Mouse (Mus musculus) small intestine, adult 2 months (tissue): ENCODE data around the gene Ppp1r14d. TPM values are rescaled to one million over a fixed set of nuclear protein-coding genes. Genes with fewer than 3 reads are reported as not detected.

Experiments
- H3K27ac ChIP-seq: fragments of 200-500 bp; 2 replicates; pipeline ENCODE4 v1.5.1; 2012; ENCODE audit warnings: low read depth, low read length, control low read depth, inconsistent platforms; ENCODE audit not compliant: insufficient read depth
- H3K27me3 ChIP-seq: fragments of 200-500 bp; 2 replicates; pipeline ENCODE4 v1.6.1; 2012; ENCODE audit warnings: mild to moderate bottlenecking, moderate library complexity, low read length, inconsistent platforms; ENCODE audit not compliant: control insufficient read depth, insufficient read depth
- H3K36me3 ChIP-seq: fragments of 200-500 bp; 2 replicates; pipeline ENCODE4 v1.6.1; 2012; ENCODE audit warnings: mild to moderate bottlenecking, low read length, control low read depth, inconsistent platforms; ENCODE audit not compliant: control insufficient read depth, insufficient read depth
- H3K4me1 ChIP-seq: fragments of 200-500 bp; 2 replicates; pipeline ENCODE4 v1.6.1; 2012; ENCODE audit warnings: low read length, inconsistent platforms, mixed read lengths; ENCODE audit not compliant: control insufficient read depth, insufficient read depth, insufficient read length
- H3K4me3 ChIP-seq: fragments of 200-500 bp; 2 replicates; pipeline ENCODE4 v1.5.1; 2012; ENCODE audit warnings: low read depth, mild to moderate bottlenecking, control low read depth, inconsistent platforms, low read length, moderate library complexity
- CTCF ChIP-seq: fragments of 200-500 bp; IDR thresholded peaks from 2 replicates; pipeline ENCODE4 v1.5.1; 2012; ENCODE audit warnings: low read depth, mild to moderate bottlenecking, control low read depth, inconsistent platforms, low read length, moderate library complexity, mixed read lengths; ENCODE audit not compliant: insufficient replicate concordance, insufficient read length; ENCODE audit errors: extremely low read depth
- POLR2A ChIP-seq: fragments of 200-500 bp; IDR thresholded peaks from 2 replicates; pipeline ENCODE4 v1.6.1; 2012; ENCODE audit warnings: low read depth, mild to moderate bottlenecking, control low read depth, inconsistent platforms, low read length, moderate library complexity
- whole genome bisulfite sequencing: fragments of 180-500 bp; shearing (Covaris S2); methylation state at CpG from one replicate; pipeline ENCODE4 v1.1.7; 2018; 5-methylcytosine and 5-hydroxymethylcytosine counted together
- polyA plus RNA-seq: library from polyadenylated mRNA; depleted of rRNA; stranded (reverse); fragments of >200 nt; gene quantifications from 2 replicates; pipeline ENCODE4 v1.2.3, GENCODE M21; 2012

Gene Ppp1r14d
- polyA plus RNA-seq, 1 experiment = 296 TPM

DNA sequence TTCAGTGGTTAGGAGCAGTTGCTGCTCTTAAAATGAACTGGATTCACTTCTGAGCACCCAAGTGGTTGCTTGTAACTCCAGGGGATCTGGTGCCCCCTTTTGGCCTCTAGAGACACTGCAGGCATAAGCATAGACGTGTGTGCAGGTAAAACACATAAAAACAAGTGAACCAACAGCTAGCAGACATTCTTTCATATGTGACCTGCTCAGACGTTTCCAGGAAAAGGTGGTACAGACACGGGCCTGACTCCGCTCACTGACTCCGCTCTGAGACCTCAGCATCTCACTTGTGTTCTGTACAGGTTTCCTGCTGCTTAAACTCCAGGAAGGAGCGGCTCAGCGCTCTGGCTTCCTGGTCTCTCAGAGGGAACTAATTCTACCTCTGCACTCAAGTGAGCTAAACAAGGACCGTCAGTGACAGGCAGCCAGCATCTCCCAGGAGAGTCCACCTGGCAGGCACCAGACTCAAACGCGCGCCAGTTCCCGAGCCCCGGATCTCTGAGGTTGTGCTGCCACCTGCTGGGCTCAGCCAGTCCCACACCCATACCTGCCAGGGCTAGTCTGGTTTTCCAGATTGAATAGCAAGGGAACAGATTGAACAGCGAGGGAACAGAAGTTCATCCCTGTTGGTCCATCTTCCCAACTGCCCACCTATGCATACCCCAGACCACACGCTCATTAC, 40.5 kb downstream of the Ppp1r14d start:
- Histone ChIP-seq H3K27ac (no peak overlapping the region), H3K4me1 (0 out of 2 replicates have a peak, but pooled peaks cover 5% of the 10 kb centered on the region), H3K4me3 (peak overlapping the region; percentile 51), H3K36me3 (peaks cover 3% of the 10 kb centered on the region; the same call in 1 of the 2 replicates), H3K27me3 (no peaks in the 10 kb centered on the region)
- TF ChIP-seq CTCF = peak; percentile 88
- no peak for TF ChIP-seq POLR2A
- 3% methylated on average over 15 of the region's 15 CpGs for WGBS

DNA sequence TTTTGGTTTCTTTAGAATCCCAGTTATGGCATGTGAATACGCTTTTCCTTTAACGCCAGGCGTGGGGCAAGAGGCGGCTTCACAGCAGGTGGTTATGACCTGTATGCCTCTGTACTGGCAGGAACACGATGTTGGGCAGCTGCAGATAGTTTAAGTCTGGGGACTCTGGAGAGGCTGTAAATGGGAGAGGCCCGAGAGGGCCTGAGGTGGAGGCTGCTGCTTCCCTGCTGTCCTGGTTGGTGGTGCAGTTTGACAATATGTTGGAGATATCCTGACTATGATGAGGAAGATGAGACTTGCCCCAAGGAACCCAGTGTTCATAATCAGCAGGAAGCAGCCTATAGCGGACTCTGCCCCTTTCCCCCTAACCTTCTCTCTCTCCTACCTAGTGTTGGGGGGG, 46.8 kb downstream of the Ppp1r14d start:
- WGBS = 86% methylated on average over 7 of the region's 7 CpGs
- TF ChIP-seq POLR2A = no peak
- TF ChIP-seq CTCF = no peak
- no peaks in the 10 kb centered on the region for H3K4me1 ChIP-seq
- peaks cover 21% of the 10 kb centered on the region for H3K36me3 ChIP-seq
- H3K27me3 ChIP-seq = no peaks in the 10 kb centered on the region
- H3K4me3 ChIP-seq = no peak overlapping the region
- H3K27ac ChIP-seq = no peak overlapping the region

DNA sequence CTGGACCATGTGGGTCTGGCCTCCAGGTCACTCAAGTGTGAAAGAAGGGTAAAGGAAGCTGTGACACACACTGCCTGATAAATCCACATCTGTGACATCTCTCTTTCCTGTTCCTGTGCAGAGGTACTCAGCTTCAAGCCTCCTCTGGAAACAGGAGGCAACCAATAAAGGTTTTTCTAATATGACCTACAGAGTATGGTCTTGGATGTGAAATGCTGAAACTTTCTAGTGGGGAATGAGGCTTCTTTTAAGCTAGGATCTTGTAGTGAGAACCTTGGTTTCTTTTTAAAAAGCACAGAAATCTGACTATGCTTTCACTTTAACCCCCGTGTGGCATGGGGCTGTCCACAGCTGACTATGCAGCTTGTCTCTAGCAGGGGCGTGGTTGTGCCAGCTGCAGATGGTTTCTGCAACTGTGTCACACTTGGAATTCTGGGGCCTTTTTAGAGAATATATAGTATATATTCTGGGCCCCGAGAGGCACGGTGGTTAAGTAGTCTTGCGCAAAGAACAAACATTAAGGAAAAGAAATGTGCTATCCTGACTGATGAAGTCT, 52.2 kb downstream of the Ppp1r14d start:
- TF ChIP-seq CTCF (no peak), POLR2A (no peak)
- H3K4me3 ChIP-seq = no peak overlapping the region
- H3K4me1 ChIP-seq = peaks cover 35% of the 10 kb centered on the region
- H3K36me3 ChIP-seq = peaks cover 13% of the 10 kb centered on the region
- H3K27me3 ChIP-seq = no peaks in the 10 kb centered on the region
- no peak overlapping the region for H3K27ac ChIP-seq
- WGBS = 67% methylated on average over 5 of the region's 5 CpGs

DNA sequence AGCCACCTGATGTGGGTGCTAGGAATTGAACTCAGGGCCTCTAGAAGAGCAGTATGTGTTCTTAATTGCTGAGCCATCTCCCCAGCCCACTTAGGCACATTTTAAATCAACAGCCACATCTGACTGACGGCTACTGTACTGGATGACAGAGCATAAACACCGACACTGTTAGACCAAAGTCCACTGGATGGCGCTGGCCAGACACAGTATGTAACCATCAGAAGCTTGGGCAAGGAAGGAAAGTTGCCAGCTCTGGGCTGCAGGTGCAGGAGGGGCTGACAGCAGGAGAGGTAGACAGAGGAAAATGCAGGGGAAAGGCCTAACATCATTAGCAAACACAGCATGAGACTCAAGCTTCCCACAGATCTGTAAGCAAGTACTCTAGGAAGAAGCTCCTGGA, 52.9 kb downstream of the Ppp1r14d start:
- TF ChIP-seq CTCF (no peak), POLR2A (no peak)
- Histone ChIP-seq H3K4me3 (no peak overlapping the region), H3K36me3 (peaks cover 11% of the 10 kb centered on the region), H3K27ac (no peak overlapping the region), H3K4me1 (peaks cover 36% of the 10 kb centered on the region), H3K27me3 (no peaks in the 10 kb centered on the region)
- WGBS = 29% methylated on average over 3 of the region's 3 CpGs

DNA sequence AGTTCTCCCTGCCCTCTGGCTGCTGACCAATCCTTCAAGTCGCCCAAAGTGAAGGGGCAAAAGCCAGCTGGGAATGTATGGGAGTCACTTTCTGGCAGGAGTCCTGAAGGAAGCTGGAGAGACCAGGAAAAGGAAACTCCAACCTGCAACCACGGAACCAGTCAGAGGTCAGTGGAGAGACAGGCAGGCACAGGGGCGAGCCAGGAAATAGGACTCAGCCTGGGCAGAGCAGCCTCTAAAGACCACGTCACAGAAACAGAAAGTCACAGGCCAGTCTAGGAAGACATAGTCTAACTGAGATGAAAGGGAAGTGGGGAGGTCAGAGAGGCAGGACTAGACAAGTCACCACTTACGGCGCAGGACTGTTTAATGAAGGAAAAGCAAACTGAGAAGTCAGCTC, 54.1 kb downstream of the Ppp1r14d start:
- Histone ChIP-seq H3K36me3 (peaks cover 8% of the 10 kb centered on the region), H3K27ac (peak overlapping the region; percentile 69), H3K4me1 (peaks cover 36% of the 10 kb centered on the region), H3K4me3 (no peak overlapping the region), H3K27me3 (no peaks in the 10 kb centered on the region)
- TF ChIP-seq POLR2A (no peak), CTCF (no peak)
- WGBS = 34% methylated on average over 6 of the region's 6 CpGs

DNA sequence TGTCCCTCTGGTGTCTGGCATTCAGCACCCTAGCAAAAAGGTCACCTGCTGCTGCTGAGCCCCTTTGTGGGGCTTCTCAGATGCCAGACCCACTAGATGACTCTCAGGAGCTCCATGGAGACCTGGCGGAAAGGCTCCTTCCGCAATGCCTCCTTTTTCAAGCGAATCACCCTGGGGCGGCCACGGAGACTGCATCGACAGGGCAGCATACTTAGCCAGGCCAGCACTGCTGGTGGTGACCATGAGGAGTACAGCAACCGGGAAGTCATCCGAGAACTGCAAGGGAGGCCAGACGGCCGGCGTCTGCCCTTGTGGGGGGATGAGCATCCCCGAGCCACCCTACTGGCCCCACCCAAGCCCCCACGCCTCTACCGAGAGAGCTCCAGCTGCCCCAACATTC, 54.8 kb downstream of the Ppp1r14d start:
- peaks cover 36% of the 10 kb centered on the region for H3K4me1 ChIP-seq
- TF ChIP-seq POLR2A = no peak
- no peak for TF ChIP-seq CTCF
- peaks cover 6% of the 10 kb centered on the region for H3K36me3 ChIP-seq
- no peak overlapping the region for H3K4me3 ChIP-seq
- no peak overlapping the region for H3K27ac ChIP-seq
- 90% methylated on average over 14 of the region's 14 CpGs for WGBS
- no peaks in the 10 kb centered on the region for H3K27me3 ChIP-seq

DNA sequence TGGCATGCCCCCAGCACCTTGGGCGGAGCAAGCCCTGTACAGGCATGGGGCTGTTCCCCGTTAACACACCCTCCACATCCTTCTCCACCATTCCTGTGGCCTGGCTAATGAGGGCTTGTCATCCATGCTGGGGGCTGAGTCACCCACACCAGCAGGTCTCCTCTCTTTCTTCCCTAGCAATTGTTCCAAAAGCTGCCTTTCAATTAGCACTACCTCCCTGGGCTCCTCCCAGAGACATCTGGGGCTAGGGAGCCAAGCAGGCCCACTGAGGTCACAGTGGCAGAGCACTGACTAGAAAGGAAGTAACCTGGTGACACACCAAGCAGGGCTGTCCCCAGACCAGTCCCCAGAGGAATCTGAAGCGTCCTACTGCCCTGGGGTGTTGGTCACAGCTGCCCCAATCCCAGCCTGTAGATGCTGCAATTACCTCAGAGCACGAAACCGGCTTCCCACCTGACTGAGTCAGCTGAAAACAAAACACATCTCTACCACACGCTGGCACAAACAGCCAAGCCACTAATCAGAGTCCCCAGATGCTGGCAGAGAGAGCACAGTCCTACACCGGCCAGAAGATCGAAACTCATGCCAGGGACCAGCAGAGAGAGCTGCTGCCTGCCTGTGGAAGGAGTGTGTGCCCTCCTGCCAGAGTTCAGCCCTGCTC, 55.6 kb downstream of the Ppp1r14d start, which contains the start of gene Gm14137:
Gm14137 (plus strand) TSS at position 519 of the 661 bp plus-strand sequence.
- H3K36me3 ChIP-seq = peaks cover 6% of the 10 kb centered on the region
- peaks cover 36% of the 10 kb centered on the region for H3K4me1 ChIP-seq
- peak within 1 kb of the TSS; percentile 69; the same call in 1 of the 2 replicates for H3K27ac ChIP-seq
- no peaks in the 10 kb centered on the region for H3K27me3 ChIP-seq
- H3K4me3 ChIP-seq = no peak within 1 kb of the TSS
- no peak for TF ChIP-seq CTCF
- TF ChIP-seq POLR2A = no peak
- 60% methylated on average over 8 of the region's 8 CpGs for WGBS
